Mouse (Mus musculus) adrenal gland, adult 8-10 months (tissue): ENCODE results near the gene Cnnm1. TPM values are rescaled to one million over a fixed set of nuclear protein-coding genes. Genes with fewer than 3 reads are reported as not detected.

Source experiments
- DNase-seq: peaks from one replicate; pipeline ENCODE4 v3.0.0; 2022
- total RNA-seq, 4 experiments: library from RNA; stranded (reverse); gene quantifications; 2 replicates each; pipeline ENCODE4 v1.2.4; 2022

Cnnm1 gene
- total RNA-seq, 4 experiments from 2014 or later, result 0.45 to 0.65 (median 0.60) TPM

DNA sequence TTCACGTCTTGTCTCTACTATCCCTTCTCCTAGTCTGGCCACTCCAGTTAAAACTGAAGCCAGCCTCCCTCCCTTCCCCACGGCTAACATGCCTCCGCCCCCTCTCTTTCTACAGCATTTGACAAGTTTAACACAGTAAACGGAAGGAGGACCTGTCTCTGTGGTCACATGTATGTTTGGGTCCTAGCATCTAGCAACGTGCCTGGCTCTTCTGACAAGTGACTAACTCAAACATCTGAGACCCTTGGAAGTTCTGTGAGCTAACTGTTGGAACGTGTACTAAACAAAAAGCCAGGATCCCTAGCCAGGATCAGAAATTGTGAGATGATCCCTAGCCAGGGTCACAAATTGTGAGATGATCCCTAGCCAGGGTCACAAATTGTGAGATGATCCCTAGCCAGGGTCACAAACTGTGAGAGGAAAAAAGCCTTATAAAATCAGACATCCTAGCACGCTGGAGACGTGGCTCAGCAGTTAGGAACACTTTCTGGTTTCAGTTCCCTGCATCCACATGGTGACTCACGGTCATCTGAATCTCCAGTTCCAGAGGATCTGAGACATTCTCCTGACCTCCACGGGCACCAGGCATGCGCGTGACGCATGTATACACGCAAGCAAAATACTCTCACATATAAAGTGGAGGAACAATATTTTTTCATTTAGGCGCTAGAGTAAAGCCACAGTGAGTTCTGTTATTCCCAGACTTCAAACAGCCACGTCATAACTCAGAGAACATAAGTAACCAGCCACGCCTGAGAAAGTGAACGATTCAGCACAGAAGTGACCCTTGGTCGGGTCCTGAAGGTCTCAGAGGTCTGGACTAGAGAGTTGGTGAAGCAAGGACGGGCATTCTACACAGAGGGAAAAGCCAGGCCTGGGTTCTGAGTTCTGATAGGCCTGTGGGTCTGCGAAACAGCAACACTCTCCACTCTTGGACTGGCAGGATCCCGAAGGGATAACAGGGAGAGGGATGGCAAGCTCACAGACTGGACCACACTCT, 71.7 kb downstream of the Cnnm1 start:
- peak; percentile 39 for DNase-seq

DNA sequence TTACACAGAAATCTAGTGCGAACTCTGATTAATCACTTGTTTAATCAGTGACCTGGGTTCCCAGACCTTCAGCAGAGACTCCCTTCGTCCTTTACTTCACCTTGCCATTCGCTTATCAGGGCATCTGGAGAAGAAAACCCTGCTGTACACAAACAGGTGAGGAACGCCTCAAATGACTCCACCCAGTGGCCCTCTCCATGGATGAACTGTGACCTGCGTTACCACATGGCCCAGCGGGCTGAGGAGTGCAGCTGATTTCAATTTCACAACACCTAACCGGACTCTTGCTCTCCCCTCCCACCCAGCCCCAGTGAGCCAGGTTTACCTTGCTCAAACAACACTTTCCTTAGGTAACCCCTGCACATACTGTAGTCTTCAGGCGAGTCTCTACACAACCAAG, 73.6 kb downstream of the Cnnm1 start:
- no peak for DNase-seq

DNA sequence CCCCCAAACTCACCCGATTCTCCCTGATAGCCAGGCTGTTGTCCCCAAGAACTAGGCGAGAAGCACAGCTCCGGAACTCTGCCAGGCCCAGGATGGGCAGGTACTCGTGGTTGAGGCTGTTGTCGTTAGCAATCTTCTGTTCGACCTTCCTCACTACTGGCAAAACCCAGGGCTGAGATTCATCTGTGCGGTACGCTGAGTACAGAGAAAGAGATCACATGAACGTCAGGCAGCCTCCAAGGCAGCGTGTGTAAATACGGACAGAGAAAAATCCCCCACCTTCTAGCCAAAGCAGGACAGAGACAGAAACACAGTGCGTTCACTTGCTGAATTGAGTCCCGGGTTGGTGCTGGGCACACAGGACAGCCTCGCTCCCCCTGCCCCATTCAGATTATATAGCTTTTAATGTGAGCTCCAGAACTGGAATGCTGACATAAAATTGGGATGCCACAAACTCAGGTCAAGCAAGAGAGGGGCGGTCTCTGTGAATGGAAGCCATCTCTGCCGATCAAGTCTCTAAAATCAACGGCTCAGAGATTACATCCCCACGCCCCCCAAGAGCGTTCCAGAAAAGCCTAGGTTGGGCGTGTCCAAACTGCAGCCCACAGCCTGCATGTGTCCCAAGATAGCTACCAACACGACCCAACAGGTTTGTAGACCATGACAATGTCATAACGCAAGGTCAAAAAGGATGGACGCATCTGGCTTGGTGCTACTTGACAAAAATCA, 75.6 kb downstream of the Cnnm1 start:
- no peak for DNase-seq

DNA sequence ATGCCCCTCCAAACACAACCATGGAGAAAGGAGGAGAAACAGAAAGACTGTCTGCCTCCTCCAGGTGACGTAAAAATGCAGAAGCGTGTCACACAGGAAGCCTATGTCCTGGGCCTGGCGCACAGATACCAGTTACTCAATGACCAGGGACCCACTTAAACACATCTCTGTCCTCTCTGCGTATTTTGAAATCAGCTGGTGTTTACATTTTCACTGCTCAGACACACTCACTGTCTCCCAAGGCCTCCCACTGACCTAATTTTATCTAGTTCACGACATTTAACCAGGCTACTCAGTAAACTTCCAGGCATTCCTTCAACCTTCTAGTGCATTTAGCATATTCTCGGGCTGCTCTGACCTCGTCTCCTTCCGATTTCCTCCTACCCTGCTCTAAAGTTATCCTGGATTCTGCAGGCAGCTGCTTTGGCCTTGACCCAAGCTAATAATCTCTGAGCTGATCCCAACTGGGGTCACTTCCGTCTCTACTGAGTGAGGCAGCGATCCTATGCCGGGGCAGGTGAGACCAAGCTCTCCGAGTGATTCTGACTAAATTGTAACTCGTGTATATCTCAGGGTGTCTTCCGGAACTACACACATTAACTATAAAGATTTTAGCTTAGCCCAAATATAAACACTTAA, 76.3 kb downstream of the Cnnm1 start:
- DNase-seq, result no peak

DNA sequence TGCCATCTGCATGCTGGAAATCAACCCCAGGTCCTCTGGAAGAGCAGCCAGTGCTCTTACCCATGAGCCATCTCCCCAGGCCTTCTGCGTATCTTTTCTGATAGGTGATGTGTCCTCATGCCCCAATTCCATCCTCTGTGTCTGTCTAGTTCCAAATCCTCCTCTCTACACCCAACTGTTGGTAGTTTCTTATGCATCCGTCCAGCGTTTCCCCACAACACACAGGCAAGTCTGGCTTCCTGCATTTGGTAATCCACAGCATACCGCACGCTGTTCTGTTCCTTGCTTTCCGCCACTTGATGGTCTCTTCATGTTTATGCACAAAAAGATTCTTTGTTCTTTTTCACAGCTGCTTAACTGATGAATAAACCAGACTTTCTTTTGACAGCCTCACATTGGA, 77.1 kb downstream of the Cnnm1 start:
- no peak for DNase-seq

DNA sequence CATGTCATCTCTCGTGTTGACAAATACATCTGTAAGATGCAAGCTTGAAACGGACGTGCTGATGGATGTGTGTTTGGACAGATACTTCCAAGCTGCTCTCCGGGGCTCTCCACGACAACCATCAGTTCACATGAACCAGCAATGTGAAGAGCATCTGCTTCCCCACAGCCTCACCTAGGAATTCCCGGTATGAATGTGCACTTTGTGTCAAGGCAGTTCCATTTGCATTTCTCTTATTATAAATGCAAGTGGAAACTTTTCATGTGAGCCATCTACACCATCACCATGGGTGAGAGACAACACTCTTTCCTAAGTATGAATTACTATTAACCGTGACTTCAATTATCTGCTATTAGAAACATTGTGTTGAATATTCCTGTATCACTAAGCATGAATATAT, 77.6 kb downstream of the Cnnm1 start:
- DNase-seq, result no peak

DNA sequence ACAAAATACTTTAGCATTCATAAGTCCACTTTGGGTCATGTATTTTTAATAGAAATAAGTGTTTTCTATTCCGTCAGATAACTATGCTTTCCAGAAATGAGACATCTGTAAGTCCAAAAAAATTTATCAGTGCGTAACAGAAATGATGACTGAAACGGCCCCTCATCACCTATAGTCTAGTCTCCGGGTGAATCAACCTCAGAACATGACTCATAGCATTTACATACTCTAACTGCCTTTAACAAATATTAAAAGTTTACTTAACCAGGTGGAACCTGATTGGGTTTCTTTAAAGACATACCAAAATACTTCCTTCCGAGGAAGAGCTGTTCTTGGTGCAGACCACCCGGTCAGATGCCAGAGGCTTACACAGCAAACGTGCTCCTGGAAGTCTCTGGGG, 78.0 kb downstream of the Cnnm1 start:
- DNase-seq, result no peak

DNA sequence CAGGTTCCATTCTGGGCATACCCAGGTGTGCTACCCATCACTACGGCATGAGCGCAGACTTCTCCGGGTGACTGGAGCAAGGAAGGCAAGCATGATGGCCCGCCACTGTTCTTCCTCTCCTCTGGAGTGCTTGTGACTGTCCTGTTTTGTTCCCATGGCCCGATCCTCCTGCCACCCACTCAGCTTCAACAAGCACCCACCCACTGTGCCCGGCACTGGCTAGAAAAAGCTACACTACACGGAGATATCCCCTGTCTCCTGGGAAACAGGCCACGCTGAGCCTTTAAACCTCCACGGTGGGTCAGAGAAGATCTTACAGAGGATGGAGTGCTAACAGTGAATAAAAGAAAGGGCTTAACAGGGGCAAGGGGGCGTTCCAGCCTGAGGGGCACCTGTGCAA, 79.0 kb downstream of the Cnnm1 start:
- DNase-seq, result no peak

DNA sequence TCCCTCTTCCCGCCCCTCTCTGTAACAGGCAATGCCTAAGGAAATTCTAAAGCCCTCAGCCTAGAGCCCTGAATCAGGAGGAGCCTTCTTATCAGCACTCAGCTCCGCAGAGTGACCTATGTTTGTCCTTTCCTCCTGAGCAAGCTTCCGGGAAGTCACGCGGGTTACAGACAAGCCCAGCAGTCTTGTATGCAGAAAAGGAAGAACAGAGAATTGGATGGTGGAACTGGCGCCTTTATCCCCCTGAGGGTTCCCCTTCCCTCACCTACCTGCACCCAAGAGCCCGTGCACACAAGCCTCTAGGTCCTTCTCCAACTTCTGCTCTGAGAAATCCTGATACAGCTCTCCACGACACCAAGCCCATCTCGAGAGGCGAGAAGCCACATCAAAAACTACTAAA, 80.2 kb downstream of the Cnnm1 start:
- DNase-seq, result no peak

DNA sequence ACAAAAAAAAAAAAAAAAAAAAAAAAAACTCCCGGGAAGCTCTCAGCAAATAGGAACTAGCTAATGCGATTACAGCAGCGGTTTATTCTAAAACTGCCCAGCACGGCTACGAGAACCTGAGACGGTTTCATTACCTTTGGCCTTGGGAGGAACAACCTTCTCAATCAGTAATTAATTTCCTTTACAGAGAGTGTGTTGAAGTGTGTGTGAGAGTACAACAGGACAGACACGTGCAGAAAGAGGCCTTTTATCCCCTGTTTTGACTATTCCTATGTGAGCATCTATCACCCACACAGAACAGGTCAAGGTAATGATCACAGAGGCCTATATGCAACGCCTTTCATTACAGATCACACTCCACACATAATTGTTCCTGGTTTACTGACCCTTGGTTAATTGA, 81.1 kb downstream of the Cnnm1 start:
- DNase-seq, result no peak

DNA sequence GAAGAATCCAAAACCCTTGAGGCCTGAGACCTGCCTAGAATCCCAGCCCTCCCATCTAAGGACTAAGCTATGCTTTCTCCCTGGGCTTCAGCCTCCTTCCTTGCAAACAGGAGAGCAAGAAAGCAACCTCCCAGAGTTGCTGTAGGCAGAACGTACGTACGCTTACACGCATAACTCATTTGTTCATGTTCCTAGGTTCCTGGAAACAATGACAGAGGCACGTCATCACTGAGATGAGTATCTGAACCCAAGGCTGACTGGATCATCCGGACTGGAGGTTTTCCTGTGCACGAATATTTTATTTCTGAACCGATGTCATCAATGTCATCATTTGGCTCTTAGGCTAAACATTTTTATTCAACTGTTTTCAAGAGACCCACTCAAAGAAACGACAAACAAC, 81.8 kb downstream of the Cnnm1 start:
- peak; percentile 47 for DNase-seq

DNA sequence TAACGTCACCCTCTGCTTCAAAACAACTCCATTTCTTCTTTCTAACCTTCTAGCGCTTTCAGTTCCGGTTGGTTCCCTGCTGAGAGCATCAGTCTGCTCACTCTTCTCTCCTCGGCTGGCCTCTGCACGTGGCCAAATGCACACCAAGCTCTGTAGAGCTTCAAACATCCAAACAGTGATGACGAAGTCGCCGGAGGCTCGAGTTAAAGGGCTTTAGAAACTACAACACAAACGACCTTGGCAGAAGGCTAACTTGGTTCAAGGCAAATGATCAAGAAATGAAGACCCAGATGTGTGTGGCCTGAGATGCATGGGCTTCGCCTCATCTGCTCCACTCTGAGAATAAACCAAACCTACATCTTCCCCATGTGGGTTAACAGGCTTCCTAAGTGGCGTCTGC, 83.3 kb downstream of the Cnnm1 start:
- no peak for DNase-seq

DNA sequence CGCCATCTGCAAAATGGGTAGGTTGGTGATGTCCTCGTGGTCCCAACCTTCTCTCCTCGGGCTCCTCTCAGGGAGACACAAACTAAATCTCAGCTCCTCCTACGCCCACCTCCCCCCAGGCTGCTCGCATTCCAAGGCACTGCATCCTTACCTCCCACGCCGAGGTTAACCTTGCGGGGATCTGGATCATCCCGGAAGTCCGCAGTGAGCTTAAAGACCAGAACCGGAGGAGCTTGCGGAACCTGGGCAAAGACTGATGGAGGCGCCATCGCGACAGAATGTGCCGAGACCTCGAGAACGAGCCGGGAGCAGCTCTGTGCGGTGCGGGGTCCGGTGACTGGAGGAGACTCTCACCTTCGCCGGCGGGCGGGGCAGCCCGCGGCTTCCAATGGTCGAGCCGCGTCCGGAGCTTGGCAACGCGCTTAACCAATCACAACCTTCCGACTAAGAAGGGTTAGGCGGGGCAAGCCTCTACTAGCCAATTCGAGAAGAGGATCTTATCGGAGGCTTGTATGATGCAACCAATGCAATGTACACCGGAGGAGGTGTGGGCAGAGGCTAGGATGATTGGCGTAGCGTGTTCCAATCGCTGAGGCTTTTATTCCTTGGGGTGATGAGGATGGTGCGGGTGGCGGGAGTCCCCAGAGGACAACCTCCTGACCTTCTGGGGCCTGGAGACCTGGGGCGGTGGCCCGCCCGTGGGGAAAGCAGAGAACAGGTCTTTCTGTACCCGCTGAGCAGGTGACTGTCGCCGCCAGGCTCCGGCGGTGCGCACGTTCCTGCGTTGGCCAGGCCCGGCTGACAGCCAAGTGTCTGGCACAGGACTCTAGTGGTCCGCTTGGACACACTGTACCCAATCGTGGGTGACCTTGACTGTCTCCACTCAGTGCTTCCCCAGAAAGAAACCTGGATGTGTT, 84.2 kb downstream of the Cnnm1 start, which contains the start of gene Got1:
Gene Got1 (minus strand): TSS at position 419 of the 917 bp plus-strand sequence.
- DNase-seq, result peak; percentile 96

DNA sequence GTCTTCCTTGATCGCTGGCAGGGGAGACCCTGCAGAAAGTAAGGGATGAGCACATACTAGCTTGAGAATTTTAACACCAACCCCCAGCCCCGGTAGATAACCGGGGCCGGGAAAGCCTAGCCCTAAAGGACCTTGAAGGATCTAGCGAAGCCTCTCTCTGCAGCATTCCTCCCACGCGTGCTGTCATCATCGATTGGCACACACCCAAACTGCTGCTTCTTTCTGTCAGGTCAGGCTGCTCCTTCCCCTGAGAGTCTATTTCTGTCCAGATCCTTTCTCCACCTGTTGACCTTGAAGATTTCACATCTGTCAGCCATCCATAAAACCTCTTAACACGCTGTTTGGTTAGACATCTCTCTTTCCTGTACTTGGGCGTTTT, 84.9 kb downstream of the Cnnm1 start:
- peak; percentile 61 for DNase-seq

DNA sequence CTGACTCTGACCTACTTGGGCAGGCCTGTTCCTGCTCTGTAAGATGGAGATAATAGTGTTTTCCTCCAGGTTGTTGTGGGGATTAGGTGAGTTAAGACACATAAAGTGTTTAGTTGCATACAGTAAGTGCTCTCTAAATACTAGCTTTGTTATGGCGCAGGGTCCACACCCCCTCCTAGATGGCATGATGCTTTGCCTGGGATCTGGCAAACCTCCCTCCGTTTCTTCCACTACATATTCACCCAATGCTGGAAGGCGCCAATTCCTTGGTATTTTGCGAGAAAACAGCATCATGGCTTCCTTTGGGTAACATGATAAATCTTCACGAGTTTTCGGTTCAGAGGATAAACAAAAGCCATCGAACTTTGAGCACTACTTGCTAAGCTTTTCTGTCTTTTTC, 85.3 kb downstream of the Cnnm1 start:
- DNase-seq, result no peak

DNA sequence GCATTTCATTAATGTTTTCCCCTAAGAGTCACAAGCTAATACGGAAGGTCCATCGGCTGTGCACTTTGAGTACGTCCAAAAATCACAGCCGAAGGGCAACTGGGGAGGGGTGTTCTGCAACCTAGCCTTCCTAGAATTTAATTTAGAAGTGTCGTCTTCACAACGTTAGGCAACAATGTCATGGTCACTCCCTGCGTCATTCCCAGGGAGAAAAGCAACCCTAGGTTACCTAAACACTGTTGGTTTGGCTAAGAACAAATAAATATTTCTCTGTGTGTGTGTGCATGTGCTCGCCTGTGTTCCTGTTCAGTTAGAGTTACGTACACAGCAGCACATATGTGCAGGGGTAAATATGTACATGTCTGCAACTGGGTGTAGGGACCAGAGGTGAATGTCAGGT, 85.8 kb downstream of the Cnnm1 start:
- no peak for DNase-seq

DNA sequence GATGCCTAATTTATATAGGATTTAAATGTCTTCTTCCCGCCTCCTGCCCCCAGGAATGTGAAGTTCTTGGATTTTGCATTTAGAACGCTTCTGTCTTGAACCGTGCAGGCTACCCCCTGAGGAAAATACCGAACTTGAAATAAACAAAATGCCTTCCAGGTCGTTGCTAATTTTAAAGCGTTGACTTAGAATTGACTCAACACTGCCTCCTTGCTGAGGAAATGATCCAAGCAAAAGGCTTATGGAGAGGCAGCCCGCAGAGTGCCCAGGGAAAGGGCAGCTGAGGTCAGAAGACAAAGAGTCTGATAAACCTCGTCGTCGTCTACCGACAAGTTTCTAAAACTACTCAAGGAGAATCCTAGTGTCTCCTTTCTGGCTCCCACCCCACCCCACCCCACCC, 86.9 kb downstream of the Cnnm1 start:
- DNase-seq, result no peak

DNA sequence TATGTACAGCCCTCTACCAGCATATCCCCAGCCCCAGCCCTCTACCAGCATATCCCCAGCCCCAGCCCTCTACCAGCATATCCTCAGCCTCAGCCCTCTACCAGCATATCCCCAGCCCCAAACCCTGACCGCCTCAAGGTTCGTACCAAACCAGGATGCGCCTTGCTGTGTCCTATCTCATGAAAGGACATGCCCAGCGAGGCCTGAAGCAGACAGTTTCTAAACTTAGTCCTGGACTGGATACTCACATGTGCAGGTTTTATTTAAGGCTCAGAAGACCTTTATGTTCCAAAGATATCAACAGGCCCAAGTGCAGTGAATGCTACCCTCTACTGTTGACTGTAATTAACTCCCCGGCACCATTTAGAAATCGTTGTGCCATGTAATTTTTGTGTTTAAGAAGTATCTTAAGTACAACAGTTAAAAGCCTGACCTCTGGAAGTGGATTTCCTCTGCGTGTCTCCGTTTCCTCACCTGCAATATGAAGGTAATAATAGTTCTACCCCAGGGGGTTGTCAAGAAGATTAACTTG, 87.9 kb downstream of the Cnnm1 start:
- no peak for DNase-seq

DNA sequence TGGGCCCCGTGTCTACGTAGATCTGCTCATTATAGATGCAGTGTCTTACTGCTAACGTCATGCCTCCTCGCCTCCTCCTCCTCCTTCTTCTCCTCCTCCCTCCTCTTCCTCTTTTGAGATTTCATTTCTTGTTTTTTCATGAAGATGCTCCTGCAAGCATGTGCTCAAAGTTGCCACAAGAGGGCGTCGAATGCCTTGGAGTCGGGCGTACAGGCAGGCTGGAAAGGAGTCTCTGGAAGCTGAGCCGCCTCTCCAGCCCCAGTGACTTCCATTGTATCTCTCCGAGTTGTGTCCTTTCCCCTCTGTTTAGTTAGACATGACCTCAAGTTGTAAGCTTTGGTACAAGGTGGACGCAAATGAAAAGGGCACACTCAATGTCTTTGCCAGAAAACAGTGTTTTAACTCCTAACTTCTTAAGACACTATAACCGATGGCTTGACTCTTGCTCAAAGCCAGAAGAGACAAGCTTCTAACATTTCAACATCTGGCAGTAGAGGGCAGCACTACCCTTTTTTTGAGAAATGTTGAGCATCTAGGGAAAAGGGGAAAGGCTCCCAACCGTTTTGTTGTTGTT, 90.0 kb downstream of the Cnnm1 start:
- peak; percentile 55 for DNase-seq

DNA sequence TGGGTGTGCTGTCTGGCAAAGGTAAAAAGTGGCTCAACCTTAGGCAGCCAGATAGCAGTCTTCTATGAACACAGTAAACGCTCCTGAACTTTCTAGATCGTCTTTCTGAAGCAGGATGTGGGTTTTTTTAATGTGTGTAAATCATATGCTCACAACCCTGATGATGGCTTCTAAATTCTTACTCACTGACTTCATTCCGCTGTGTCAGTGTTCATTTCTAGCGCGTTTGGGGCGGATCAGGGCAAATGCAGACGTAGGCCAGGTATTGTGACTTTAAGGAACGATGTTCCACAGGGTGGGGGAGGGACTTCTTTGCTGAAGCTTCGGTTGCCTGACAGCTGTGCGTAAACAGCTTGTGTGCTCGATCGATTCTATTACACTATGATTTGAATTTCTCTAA, 90.7 kb downstream of the Cnnm1 start:
- DNase-seq, result no peak

DNA sequence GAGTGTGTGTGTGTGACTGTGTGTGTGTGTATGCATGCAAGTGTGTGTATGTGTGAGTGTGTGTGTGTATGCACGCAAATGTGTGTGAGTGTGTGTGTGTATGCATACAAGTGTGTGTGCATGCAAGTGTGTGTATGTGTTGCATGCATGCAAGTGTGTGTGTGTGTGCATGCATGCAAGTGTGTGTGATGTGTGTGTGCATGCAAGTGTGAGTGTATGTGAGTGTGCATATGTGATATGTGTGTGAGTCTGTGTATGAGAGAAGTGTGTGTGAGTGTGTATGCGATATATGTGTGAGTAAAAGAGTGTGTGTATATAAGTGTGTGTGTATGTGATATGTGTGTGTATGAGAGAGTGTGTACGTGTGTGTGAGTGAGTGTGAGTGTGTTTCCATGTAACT, 95.1 kb downstream of the Cnnm1 start:
- no peak for DNase-seq
